Mouse (Mus musculus) activated CD4-positive, CD25-positive, alpha-beta regulatory T cell (primary cell): ENCODE data around the gene Snrpd2. TPM values are rescaled to one million over a fixed set of nuclear protein-coding genes. Genes with fewer than 3 reads are reported as not detected.

Experiments
- polyA plus RNA-seq, 2 experiments: library from polyadenylated mRNA; unstranded; fragments of 100-300 nt; shearing (Covaris generic); gene quantifications; one replicate each; pipeline ENCODE4 v1.2.1; 2017

Gene Snrpd2
- 10 to 100 TPM; 43.7 to 53.5 TPM for polyA plus RNA-seq

GRCm38 (mm10) chr7:19149626-19150025 lies at the start of gene Snrpd2:
Snrpd2 (plus strand) TSS chr7:19149722.

GRCm38 (mm10) chr7:19118028-19118771 lies 31.3 kb upstream of the Snrpd2 start, which contains the start of gene Gm4969:
Gm4969 (minus strand) TSS chr7:19118368.

GRCm38 (mm10) chr7:19119631-19120429 lies 29.7 kb upstream of the Snrpd2 start, which contains the start of gene Fbxo46:
Fbxo46 (plus strand) TSS chr7:19119859.

GRCm38 (mm10) chr7:19148875-19149541 lies 514 bp upstream of the Snrpd2 start, which contains the start of gene Qpctl:
Qpctl (minus strand) TSS chr7:19149291.

GRCm38 (mm10) chr7:19165656-19166423 lies 16.3 kb downstream of the Snrpd2 start, which contains the start of gene Gipr:
Gipr (minus strand) TSS chr7:19166127.

GRCm38 (mm10) chr7:19175708-19176515 lies 26.4 kb downstream of the Snrpd2 start, which contains the start of gene Eml2:
Eml2 (plus strand) TSS chr7:19176421.

Other genes starting within 250 kb of the Snrpd2 start
- 10 to 100 TPM; 29.2 to 30.6 TPM for gene Ccdc61, start 239.3 kb upstream of the Snrpd2 start, polyA plus RNA-seq
- gene Nova2, start 223.8 kb upstream of the Snrpd2 start, polyA plus RNA-seq: under 1 TPM in 1 of 2 experiments, not detected in 1; 0.05 TPM
- gene Nanos2, start 162.3 kb upstream of the Snrpd2 start, polyA plus RNA-seq: under 1 TPM in 1 of 2 experiments, not detected in 1; 0.23 TPM
- 1 to 10 TPM; 5.2 to 9.4 TPM for gene Mypop, start 158.5 kb upstream of the Snrpd2 start, polyA plus RNA-seq
- gene Irf2bp1, start 145.7 kb upstream of the Snrpd2 start, polyA plus RNA-seq: 10 to 100 TPM; 36.4 to 40.1 TPM
- gene Foxa3, start 126.2 kb upstream of the Snrpd2 start, polyA plus RNA-seq: not detected
- gene Sympk, start 125.3 kb upstream of the Snrpd2 start, polyA plus RNA-seq: 10 to 100 TPM; 18.4 to 25.8 TPM
- not detected for gene Rsph6a, start 95.0 kb upstream of the Snrpd2 start, polyA plus RNA-seq
- gene Dmwd, start 73.5 kb upstream of the Snrpd2 start, polyA plus RNA-seq: 1 to 10 TPM in 1 of 2 experiments, under 1 TPM in 1; 0.13 to 1.2 TPM
- under 1 TPM in 1 of 2 experiments, not detected in 1; 0.23 TPM for gene Dmpk, start 65.9 kb upstream of the Snrpd2 start, polyA plus RNA-seq
- under 1 TPM in 1 of 2 experiments, not detected in 1; 0.61 TPM for gene Six5, start 55.1 kb upstream of the Snrpd2 start, polyA plus RNA-seq
- not detected for gene Gm4969, start 31.4 kb upstream of the Snrpd2 start, polyA plus RNA-seq
- gene Fbxo46, start 29.9 kb upstream of the Snrpd2 start, polyA plus RNA-seq: 10 to 100 TPM in 1 of 2 experiments, 1 to 10 TPM in 1; 9.4 to 18.5 TPM
- 10 to 100 TPM in 1 of 2 experiments, 1 to 10 TPM in 1; 9.8 to 10.7 TPM for gene Qpctl, start 431 bp upstream of the Snrpd2 start, polyA plus RNA-seq
- gene Gipr, start 16.4 kb downstream of the Snrpd2 start, polyA plus RNA-seq: under 1 TPM in 1 of 2 experiments, not detected in 1; 0.37 TPM
- 10 to 100 TPM; 21.8 to 28.3 TPM for gene Eml2, start 26.7 kb downstream of the Snrpd2 start, polyA plus RNA-seq
- gene Gpr4, start 62.8 kb downstream of the Snrpd2 start, polyA plus RNA-seq: under 1 TPM; 0.16 to 0.17 TPM
- 10 to 100 TPM; 17.5 to 19.0 TPM for gene Opa3, start 78.6 kb downstream of the Snrpd2 start, polyA plus RNA-seq
- 100 to 1,000 TPM; 246 to 417 TPM for gene Vasp, start 122.1 kb downstream of the Snrpd2 start, polyA plus RNA-seq
- 1 to 10 TPM in 1 of 2 experiments, under 1 TPM in 1; 0.77 to 7.4 TPM for gene Ppm1n, start 130.3 kb downstream of the Snrpd2 start, polyA plus RNA-seq
- gene Rtn2, start 132.9 kb downstream of the Snrpd2 start, polyA plus RNA-seq: under 1 TPM; 0.25 to 0.48 TPM
- 1 to 10 TPM in 1 of 2 experiments, under 1 TPM in 1; 0.52 to 1.4 TPM for gene Fosb, start 160.3 kb downstream of the Snrpd2 start, polyA plus RNA-seq
- 10 to 100 TPM; 74.5 to 80.7 TPM for gene Ercc1, start 195.1 kb downstream of the Snrpd2 start, polyA plus RNA-seq
- gene Cd3eap, start 209.8 kb downstream of the Snrpd2 start, polyA plus RNA-seq: 10 to 100 TPM; 10.2 to 19.7 TPM
- under 1 TPM; 0.32 to 0.49 TPM for gene Ppp1r13l, start 210.0 kb downstream of the Snrpd2 start, polyA plus RNA-seq
- gene Ercc2, start 232.3 kb downstream of the Snrpd2 start, polyA plus RNA-seq: 1 to 10 TPM; 5.6 to 7.5 TPM